Mouse (Mus musculus) lung, embryonic 16.5 days (tissue): ENCODE measurements around the gene Lmbr1l. TPM values are rescaled to one million over a fixed set of nuclear protein-coding genes. Genes with fewer than 3 reads are reported as not detected.

Source experiments
- polyA plus RNA-seq: library from polyadenylated mRNA; unstranded; fragments of >200 nt; fragmentation: Nextera tagmentation; extraction: Ambion mirVana; gene quantifications from 2 replicates; pipeline ENCODE4 v1.2.1, GENCODE M21; 2015

The Lmbr1l gene
- polyA plus RNA-seq, 1 experiment from 2014 or later: 15.7 TPM

Other genes with a start within 250 kb of the Lmbr1l start
- 0.68 and 0.92 TPM in 2 replicates for gene Rnd1, start 240.8 kb downstream of the Lmbr1l start, polyA plus RNA-seq
- 4.9 and 5.3 TPM in 2 replicates for gene Ccdc65, start 210.0 kb downstream of the Lmbr1l start, polyA plus RNA-seq
- 32.5 and 33.5 TPM in 2 replicates for gene Fkbp11, start 190.0 kb downstream of the Lmbr1l start, polyA plus RNA-seq
- 40.2 and 40.6 TPM in 2 replicates for gene Arf3, start 155.0 kb downstream of the Lmbr1l start, polyA plus RNA-seq
- 0.13 and 0.23 TPM in 2 replicates for gene Wnt10b, start 140.1 kb downstream of the Lmbr1l start, polyA plus RNA-seq
- not detected in 2 replicates for gene Wnt1, start 128.4 kb downstream of the Lmbr1l start, polyA plus RNA-seq
- gene Ddn, start 108.7 kb downstream of the Lmbr1l start, polyA plus RNA-seq: not detected in 2 replicates
- 106 TPM in 2 replicates for gene Prkag1, start 86.7 kb downstream of the Lmbr1l start, polyA plus RNA-seq
- 11.9 and 12.7 TPM in 2 replicates for gene Kmt2d, start 47.0 kb downstream of the Lmbr1l start, polyA plus RNA-seq
- gene Rhebl1, start 23.7 kb downstream of the Lmbr1l start, polyA plus RNA-seq: 9.4 and 12.1 TPM in 2 replicates
- gene Dhh, start 19.7 kb downstream of the Lmbr1l start, polyA plus RNA-seq: 1.4 and 2.4 TPM in 2 replicates
- gene Tuba1b, start 16.3 kb upstream of the Lmbr1l start, polyA plus RNA-seq: 1,812 and 1,892 TPM in 2 replicates
- gene Gm49450, start 35.3 kb upstream of the Lmbr1l start, polyA plus RNA-seq: not detected in 2 replicates
- 870 and 906 TPM in 2 replicates for gene Tuba1a, start 35.5 kb upstream of the Lmbr1l start, polyA plus RNA-seq
- 226 and 230 TPM in 2 replicates for gene Tuba1c, start 111.7 kb upstream of the Lmbr1l start, polyA plus RNA-seq
- 3.9 and 4.5 TPM in 2 replicates for gene Prph, start 136.9 kb upstream of the Lmbr1l start, polyA plus RNA-seq
- gene Troap, start 156.3 kb upstream of the Lmbr1l start, polyA plus RNA-seq: 39.5 and 41.1 TPM in 2 replicates
- not detected in 2 replicates for gene C1ql4, start 169.6 kb upstream of the Lmbr1l start, polyA plus RNA-seq
- gene Dnajc22, start 174.9 kb upstream of the Lmbr1l start, polyA plus RNA-seq: 1.6 and 2.4 TPM in 2 replicates
- gene Spats2, start 207.7 kb upstream of the Lmbr1l start, polyA plus RNA-seq: 27.1 and 30.1 TPM in 2 replicates